Mouse (Mus musculus) ovary, postnatal 10 days (tissue): Measurements from ENCODE around the gene Ercc8.

Source experiments
- DNase-seq: peaks from one replicate; pipeline ENCODE4 v3.0.0; 2022; ENCODE audit warnings: low spot score

The Ercc8 gene

DNA sequence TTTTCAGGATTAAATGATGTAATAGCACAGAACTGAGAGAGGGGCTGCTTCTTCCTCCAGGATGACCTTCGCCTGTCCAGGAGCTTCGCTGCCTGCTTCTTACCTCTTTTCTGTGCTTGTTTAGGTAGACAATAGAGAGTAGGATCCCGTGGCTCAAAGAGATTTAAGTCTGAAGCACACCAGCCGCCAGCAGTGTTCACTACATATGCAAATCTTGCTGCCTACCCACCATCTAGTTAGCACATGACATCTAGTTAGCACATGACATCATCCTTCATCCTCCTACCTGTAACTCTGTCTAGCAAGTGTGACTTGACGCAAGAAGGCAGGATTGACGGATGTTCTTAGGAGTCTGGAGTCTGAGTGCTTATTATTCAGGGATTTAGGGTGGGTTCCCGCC, 61.2 kb downstream of the Ercc8 start:
- DNase-seq, result no peak

DNA sequence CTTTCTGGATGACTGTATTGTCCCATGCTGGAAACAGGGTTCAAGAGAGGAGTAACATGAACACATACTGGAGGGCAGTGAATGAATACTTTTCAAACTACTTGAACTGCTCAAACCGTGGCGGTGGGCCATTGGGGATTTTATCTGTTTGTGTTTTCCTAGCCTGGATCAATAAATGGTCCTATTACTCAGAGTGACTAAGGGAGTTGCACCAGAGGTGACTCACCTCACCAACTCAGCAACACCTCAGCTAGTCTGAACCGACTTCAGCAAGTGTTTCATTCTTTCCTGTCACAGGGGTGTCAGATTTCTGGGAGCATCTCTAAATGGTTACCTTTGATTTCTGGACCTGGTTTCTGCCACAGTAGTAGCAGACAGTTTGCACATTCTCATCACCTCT, 70.7 kb downstream of the Ercc8 start:
- DNase-seq, result no peak

DNA sequence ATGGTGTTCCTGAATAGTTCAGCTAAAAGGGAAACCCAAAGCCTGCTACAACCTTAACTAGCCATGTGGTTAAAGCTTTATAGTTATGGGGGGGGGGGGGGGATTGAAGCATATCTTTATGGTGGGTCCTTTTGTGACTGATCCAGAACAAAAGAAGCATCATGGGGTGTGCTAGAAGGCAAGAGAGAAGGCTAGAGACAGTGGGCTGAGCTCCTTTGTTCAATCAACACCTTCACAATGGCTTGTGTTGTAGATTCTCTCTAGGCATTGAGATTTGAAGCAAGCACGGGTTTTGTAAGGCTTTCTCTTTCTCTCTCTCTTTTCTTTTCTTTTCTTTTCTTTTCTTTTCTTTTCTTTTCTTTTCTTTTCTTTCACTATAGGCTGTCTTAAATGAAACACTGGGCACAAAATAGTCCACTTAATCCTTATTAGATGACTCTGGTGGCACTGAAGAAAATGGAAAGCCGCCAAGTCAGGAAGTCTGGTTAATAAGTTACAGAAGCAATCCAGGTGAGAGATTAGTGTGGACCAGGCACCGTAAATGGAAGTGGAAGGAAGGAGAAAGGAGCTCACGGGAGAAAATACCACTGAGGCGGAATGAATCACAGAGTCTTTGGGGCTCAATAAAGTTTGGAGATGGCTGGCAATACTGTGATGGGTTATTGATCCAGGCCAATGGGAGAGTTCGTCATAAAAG, 71.3 kb downstream of the Ercc8 start:
- DNase-seq, result no peak

DNA sequence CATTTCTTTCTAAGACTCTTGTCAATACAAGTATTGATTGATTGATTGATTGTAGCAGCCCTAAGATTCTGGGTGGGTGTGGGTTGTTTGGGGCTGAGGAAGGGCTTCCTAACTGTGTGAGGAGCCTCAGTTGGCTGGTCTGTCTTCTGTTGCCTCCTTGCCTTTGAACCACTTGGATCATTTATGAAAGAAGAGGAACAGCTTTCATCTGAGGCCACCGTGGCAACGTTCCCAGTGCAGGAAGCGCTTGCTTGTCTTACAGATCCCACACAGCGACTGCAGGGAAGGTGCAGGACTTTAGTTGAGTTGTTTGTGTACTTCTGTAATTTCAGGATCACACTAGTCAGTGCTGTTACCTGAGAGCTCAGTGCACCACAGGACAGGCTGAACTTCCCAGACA, 81.5 kb downstream of the Ercc8 start:
- no peak for DNase-seq

DNA sequence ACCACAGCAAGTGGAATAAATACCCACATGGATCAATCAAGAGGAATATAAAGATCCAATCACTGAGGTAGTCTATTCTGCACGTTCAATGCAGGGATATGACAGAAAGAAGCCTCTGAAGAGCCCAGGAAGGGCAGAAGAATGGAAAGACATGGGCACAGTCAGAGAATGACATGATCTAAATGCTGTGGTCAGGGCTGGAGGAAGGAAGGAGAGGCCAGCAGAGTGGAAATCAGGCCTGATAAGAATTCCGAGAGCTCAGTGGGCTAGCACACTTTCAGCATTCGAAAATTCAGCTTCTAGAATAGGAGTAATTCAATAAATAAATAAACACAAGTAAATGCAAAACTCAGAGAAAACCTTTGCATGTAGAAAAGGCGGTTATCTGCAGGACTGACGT, 83.2 kb downstream of the Ercc8 start:
- DNase-seq, result no peak
